Mouse (Mus musculus): ENCODE measurements around the gene Mfsd6. TPM values are rescaled to one million over a fixed set of nuclear protein-coding genes. Genes with fewer than 3 reads are reported as not detected.

Gene Mfsd6
- polyA plus RNA-seq, 1 experiment, result 4.3 TPM

DNA sequence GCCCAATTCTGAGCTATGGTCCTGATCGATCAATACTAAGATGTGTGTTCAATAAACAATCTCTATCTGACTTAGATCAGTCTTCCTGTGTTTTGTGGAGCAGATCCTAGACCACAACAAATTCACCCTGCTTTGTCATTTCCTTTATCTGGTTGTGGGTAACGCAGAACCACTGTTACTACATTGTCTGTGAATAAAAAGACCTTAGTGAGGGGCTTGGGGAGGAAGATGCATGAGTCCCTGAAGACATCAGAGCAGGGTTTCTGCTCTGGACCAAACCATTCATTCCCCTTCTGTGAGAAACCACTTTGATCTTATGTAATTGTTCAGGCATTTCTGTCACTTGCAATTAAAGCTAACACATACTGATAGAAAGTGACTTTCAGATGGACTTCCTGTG is 26.6 kb upstream of the Mfsd6 start:
- Histone ChIP-seq H3K27me3 (ENCODE audit: control insufficient read depth, insufficient read depth, low read length, poor library complexity, severe bottlenecking) (no peaks in the 10 kb centered on the region), H3K4me3 (ENCODE audit: low read depth, low read length) (no peak overlapping the region)
- TF ChIP-seq POLR2A (IDR thresholded peaks at IDR 0.05; ENCODE audit: insufficient read depth, low read length) (no peak), EP300 (IDR thresholded peaks at IDR 0.05; ENCODE audit: insufficient read depth, low read depth, low read length) (no peak), CTCF (IDR thresholded peaks at IDR 0.05; ENCODE audit: low read depth, low read length) (no peak)

DNA sequence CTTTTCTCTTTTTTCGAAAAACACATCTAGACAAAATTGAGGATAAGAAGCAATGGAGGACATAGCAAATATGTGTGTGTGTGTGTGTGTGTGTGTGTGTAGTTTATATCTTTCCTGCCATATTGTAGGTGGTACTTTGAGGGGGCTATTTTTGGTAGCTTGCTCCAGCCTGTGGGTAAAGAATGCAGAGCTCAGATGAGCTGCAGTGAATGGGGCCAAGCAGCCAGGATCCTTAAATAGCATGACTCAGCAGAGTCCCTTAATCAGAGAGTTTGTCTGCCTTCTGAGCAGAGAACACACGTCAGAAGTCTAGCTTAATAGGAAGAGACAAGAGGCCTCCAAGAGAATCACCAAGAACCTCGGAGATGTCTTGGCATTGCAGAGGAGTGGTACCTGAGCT is 25.4 kb upstream of the Mfsd6 start:
- Histone ChIP-seq H3K4me3 (ENCODE audit: low read depth, low read length) (no peak overlapping the region), H3K27ac (ENCODE audit: insufficient read depth, low read length) (no peak overlapping the region), H3K9ac (ENCODE audit: low read depth, poor library complexity, severe bottlenecking) (no peak overlapping the region), H3K36me3 (ENCODE audit: control insufficient read depth, insufficient read depth, low read length, poor library complexity, severe bottlenecking) (no peaks in the 10 kb centered on the region), H3K9me3 (replicated peaks; ENCODE audit: control insufficient read depth, insufficient read depth, low read length, poor library complexity, severe bottlenecking) (no peaks in the 10 kb centered on the region), H3K4me1 (ENCODE audit: control insufficient read depth, insufficient read depth, low read length) (no peaks in the 10 kb centered on the region), H3K27me3 (ENCODE audit: control insufficient read depth, insufficient read depth, low read length, poor library complexity, severe bottlenecking) (no peaks in the 10 kb centered on the region)
- TF ChIP-seq POLR2A (IDR thresholded peaks at IDR 0.05; ENCODE audit: insufficient read depth, low read length) (no peak), EP300 (IDR thresholded peaks at IDR 0.05; ENCODE audit: insufficient read depth, low read depth, low read length) (no peak), CTCF (IDR thresholded peaks at IDR 0.05; ENCODE audit: low read depth, low read length) (no peak)

More for the DNA sequence above, 26.6 kb upstream of the Mfsd6 start:
- Histone ChIP-seq H3K9me3 (replicated peaks; ENCODE audit: control insufficient read depth, insufficient read depth, low read length, poor library complexity, severe bottlenecking) (no peaks in the 10 kb centered on the region), H3K36me3 (ENCODE audit: control insufficient read depth, insufficient read depth, low read length, poor library complexity, severe bottlenecking) (no peaks in the 10 kb centered on the region), H3K9ac (ENCODE audit: low read depth, poor library complexity, severe bottlenecking) (no peak overlapping the region), H3K4me1 (ENCODE audit: control insufficient read depth, insufficient read depth, low read length) (no peaks in the 10 kb centered on the region), H3K27ac (ENCODE audit: insufficient read depth, low read length) (no peak overlapping the region)

DNA sequence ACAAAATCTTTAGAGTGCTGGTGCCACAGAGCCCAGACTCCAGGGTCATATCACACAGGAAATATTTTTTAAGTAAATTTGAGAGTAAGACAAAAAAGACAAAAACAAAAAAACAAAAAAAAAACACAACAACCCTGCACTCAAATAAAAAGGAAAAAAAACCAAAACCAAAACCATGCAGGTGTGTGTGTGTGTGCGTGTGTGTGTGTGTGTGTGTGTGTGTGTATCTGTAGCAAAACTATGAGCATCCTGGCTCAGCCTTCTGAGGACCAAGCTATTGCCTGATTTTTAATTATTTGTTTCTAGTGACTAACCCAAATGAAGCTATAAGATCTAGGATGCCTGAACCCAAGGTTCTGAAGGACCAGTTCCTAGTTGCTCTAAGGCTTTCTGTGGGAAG is 24.4 kb upstream of the Mfsd6 start:
- H3K27me3 ChIP-seq (ENCODE audit: control insufficient read depth, insufficient read depth, low read length, poor library complexity, severe bottlenecking), result no peaks in the 10 kb centered on the region
- no peak overlapping the region for H3K9ac ChIP-seq (ENCODE audit: low read depth, poor library complexity, severe bottlenecking)
- H3K36me3 ChIP-seq (ENCODE audit: control insufficient read depth, insufficient read depth, low read length, poor library complexity, severe bottlenecking), result no peaks in the 10 kb centered on the region
- H3K4me1 ChIP-seq (ENCODE audit: control insufficient read depth, insufficient read depth, low read length), result no peaks in the 10 kb centered on the region
- no peak overlapping the region for H3K4me3 ChIP-seq (ENCODE audit: low read depth, low read length)
- TF ChIP-seq POLR2A (IDR thresholded peaks at IDR 0.05; ENCODE audit: insufficient read depth, low read length), result no peak
- no peak for TF ChIP-seq CTCF (IDR thresholded peaks at IDR 0.05; ENCODE audit: low read depth, low read length)
- TF ChIP-seq EP300 (IDR thresholded peaks at IDR 0.05; ENCODE audit: insufficient read depth, low read depth, low read length), result no peak
- H3K9me3 ChIP-seq (replicated peaks; ENCODE audit: control insufficient read depth, insufficient read depth, low read length, poor library complexity, severe bottlenecking), result no peaks in the 10 kb centered on the region
- no peak overlapping the region for H3K27ac ChIP-seq (ENCODE audit: insufficient read depth, low read length)

DNA sequence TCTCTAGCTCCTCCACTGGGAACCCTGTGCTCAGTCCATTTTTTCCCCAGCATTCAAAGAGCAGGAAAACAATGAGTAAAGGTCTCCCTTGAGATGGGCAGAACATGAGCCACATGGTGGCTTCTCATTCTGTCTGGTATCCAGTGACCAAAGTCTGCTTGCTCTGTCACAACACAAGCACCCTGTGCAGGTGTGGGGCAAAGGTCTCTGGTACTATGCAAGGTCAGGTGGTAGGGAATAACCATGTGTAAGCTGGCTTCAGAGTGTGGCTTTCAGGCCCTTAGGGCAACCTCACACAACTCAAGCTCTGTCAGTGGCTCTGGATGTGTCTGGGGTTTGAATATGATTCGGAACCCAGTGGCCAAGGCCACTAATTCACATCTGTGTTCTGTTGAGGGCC is 22.7 kb upstream of the Mfsd6 start:
- H3K4me1 ChIP-seq (ENCODE audit: control insufficient read depth, insufficient read depth, low read length), result no peaks in the 10 kb centered on the region
- no peak overlapping the region for H3K9ac ChIP-seq (ENCODE audit: low read depth, poor library complexity, severe bottlenecking)
- no peaks in the 10 kb centered on the region for H3K27me3 ChIP-seq (ENCODE audit: control insufficient read depth, insufficient read depth, low read length, poor library complexity, severe bottlenecking)
- TF ChIP-seq CTCF (IDR thresholded peaks at IDR 0.05; ENCODE audit: low read depth, low read length) (no peak), EP300 (IDR thresholded peaks at IDR 0.05; ENCODE audit: insufficient read depth, low read depth, low read length) (no peak), POLR2A (IDR thresholded peaks at IDR 0.05; ENCODE audit: insufficient read depth, low read length) (no peak)
- H3K36me3 ChIP-seq (ENCODE audit: control insufficient read depth, insufficient read depth, low read length, poor library complexity, severe bottlenecking), result no peaks in the 10 kb centered on the region
- no peak overlapping the region for H3K4me3 ChIP-seq (ENCODE audit: low read depth, low read length)
- no peak overlapping the region for H3K27ac ChIP-seq (ENCODE audit: insufficient read depth, low read length)
- no peaks in the 10 kb centered on the region for H3K9me3 ChIP-seq (replicated peaks; ENCODE audit: control insufficient read depth, insufficient read depth, low read length, poor library complexity, severe bottlenecking)

DNA sequence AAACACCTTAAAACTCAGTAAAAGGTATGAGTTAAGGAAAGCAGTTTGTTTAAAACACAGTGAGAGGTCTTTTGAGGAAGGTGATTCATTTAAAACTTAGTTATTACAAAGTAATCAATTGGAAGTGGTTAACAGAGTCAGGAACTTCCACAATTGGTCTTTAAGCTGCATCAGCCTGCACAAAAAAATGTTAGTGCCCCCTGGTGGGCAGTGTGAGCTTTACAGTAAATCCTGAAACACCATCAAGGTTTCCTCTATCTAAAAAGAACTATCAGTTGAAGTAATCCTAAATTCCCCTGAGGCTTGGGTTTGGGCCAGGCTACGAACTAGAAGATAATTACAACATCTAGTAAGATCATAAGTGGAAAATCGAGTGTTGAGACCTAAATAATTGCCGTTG is 21.0 kb upstream of the Mfsd6 start:
- Histone ChIP-seq H3K27ac (ENCODE audit: insufficient read depth, low read length) (no peak overlapping the region), H3K4me1 (ENCODE audit: control insufficient read depth, insufficient read depth, low read length) (no peaks in the 10 kb centered on the region), H3K9me3 (replicated peaks; ENCODE audit: control insufficient read depth, insufficient read depth, low read length, poor library complexity, severe bottlenecking) (no peaks in the 10 kb centered on the region), H3K4me3 (ENCODE audit: low read depth, low read length) (no peak overlapping the region), H3K27me3 (ENCODE audit: control insufficient read depth, insufficient read depth, low read length, poor library complexity, severe bottlenecking) (no peaks in the 10 kb centered on the region), H3K9ac (ENCODE audit: low read depth, poor library complexity, severe bottlenecking) (no peak overlapping the region), H3K36me3 (ENCODE audit: control insufficient read depth, insufficient read depth, low read length, poor library complexity, severe bottlenecking) (no peaks in the 10 kb centered on the region)
- no peak for TF ChIP-seq EP300 (IDR thresholded peaks at IDR 0.05; ENCODE audit: insufficient read depth, low read depth, low read length)
- TF ChIP-seq POLR2A (IDR thresholded peaks at IDR 0.05; ENCODE audit: insufficient read depth, low read length), result no peak
- TF ChIP-seq CTCF (IDR thresholded peaks at IDR 0.05; ENCODE audit: low read depth, low read length), result no peak

DNA sequence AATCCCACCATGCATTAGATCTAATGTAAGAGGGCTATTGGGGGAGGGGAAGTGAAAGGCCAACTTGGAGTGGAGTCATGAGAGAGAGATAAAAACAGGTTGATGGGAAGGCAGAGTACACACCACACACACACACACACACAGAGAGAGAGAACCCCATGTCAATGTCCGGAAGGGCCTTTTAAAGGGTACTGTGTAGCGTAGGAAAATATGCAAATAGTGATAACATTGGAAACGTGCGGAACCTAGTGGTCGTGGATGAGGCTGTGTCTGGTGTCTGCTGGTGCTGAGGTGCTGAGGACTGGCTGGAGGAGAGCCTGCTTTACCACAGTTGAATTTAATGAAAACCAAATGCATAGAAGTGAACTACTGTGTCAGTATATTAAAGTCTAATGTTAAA is 15.3 kb upstream of the Mfsd6 start:
- Histone ChIP-seq H3K9ac (ENCODE audit: low read depth, poor library complexity, severe bottlenecking) (no peak overlapping the region), H3K27me3 (ENCODE audit: control insufficient read depth, insufficient read depth, low read length, poor library complexity, severe bottlenecking) (no peaks in the 10 kb centered on the region), H3K4me1 (ENCODE audit: control insufficient read depth, insufficient read depth, low read length) (no peaks in the 10 kb centered on the region), H3K36me3 (ENCODE audit: control insufficient read depth, insufficient read depth, low read length, poor library complexity, severe bottlenecking) (no peaks in the 10 kb centered on the region), H3K9me3 (replicated peaks; ENCODE audit: control insufficient read depth, insufficient read depth, low read length, poor library complexity, severe bottlenecking) (no peaks in the 10 kb centered on the region), H3K27ac (ENCODE audit: insufficient read depth, low read length) (no peak overlapping the region), H3K4me3 (ENCODE audit: low read depth, low read length) (no peak overlapping the region)
- TF ChIP-seq CTCF (IDR thresholded peaks at IDR 0.05; ENCODE audit: low read depth, low read length) (no peak), POLR2A (IDR thresholded peaks at IDR 0.05; ENCODE audit: insufficient read depth, low read length) (no peak), EP300 (IDR thresholded peaks at IDR 0.05; ENCODE audit: insufficient read depth, low read depth, low read length) (no peak)

Measured in ES-Bruce4 (cell line).